Comparison of ENCODE assay signal across 12 mouse cellular contexts in the genomic region with DNA sequence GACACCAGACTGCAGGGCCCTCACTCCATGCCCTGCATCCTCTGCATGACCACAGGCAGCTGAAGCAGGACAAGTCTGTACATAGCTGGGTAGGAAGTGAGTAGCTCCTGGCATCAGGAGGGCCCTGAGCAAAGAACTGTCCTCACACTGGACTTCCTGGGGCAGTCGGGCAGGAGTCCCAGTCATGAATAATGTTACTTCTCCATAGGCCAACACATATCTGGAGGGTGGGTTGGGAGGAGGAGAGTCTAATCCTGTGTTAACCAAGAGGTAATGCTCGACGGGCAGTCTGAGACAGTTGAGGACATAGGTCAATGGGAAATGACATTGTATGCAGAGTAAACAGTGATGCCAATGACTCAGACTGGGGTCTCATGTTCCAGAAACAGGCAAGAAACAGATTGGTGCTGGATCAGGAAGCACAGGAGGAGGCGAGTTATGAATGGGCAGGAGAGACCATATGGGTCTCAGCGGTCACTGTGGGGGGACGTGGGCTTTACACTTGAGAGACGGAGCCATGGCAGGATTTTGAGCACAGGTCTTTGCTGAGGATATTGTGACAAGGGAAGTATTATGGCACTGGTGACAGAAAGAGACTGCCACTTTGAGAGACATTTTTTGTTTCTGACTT.
"Had no signal": no experiment of that assay in that cellular context is flagged by ENCODE, and none has a peak within 500 bp of the region (broad histone marks: within the 10 kb centered on the region; RNA-seq: fewer than 3 reads in every experiment).

No protein-coding gene starts in this region.

- ATAC-seq: midbrain, embryonic 15.5 days had no signal

- H3K36me3 ChIP-seq: limb, embryonic 13.5 days; midbrain, embryonic 15.5 days had no signal

- H3K9me3 ChIP-seq: limb, embryonic 13.5 days; liver, embryonic 15.5 days; midbrain, embryonic 15.5 days; neural tube, embryonic 12.5 days had no signal

- DNase-seq: kidney, postnatal 36 days; left cerebral cortex, postnatal 4 days; lung, embryonic 14.5 days; lung, postnatal 14 days; thymus, adult 18-20 months; thymus, postnatal 14 days had no signal

- H3K27ac ChIP-seq: kidney, postnatal 0 days; limb, embryonic 13.5 days; liver, embryonic 15.5 days; midbrain, embryonic 15.5 days; neural tube, embryonic 12.5 days had no signal

- H3K4me3 ChIP-seq: limb, embryonic 13.5 days; liver, embryonic 15.5 days; midbrain, embryonic 15.5 days; neural tube, embryonic 12.5 days had no signal

- H3K9ac ChIP-seq: limb, embryonic 13.5 days; liver, embryonic 15.5 days; lung, embryonic 14.5 days; midbrain, embryonic 15.5 days; neural tube, embryonic 12.5 days had no signal

- H3K4me2 ChIP-seq: limb, embryonic 13.5 days; liver, embryonic 11.5 days; liver, embryonic 15.5 days; lung, embryonic 14.5 days; midbrain, embryonic 15.5 days; neural tube, embryonic 12.5 days had no signal

- H3K4me1 ChIP-seq: liver, embryonic 15.5 days; midbrain, embryonic 15.5 days had no signal

- H3K27me3 ChIP-seq: limb, embryonic 13.5 days; liver, embryonic 15.5 days; midbrain, embryonic 15.5 days; neural tube, embryonic 12.5 days had no signal
